Mouse (Mus musculus) small intestine, adult 2 months (tissue): ENCODE measurements around the gene Ppp1r13b.

ENCODE experiments used
- CTCF ChIP-seq: fragments of 200-500 bp; IDR thresholded peaks from 2 replicates; pipeline ENCODE4 v1.5.1; 2012; ENCODE audit warnings: low read depth, mild to moderate bottlenecking, control low read depth, inconsistent platforms, low read length, moderate library complexity, mixed read lengths; ENCODE audit not compliant: insufficient replicate concordance, insufficient read length; ENCODE audit errors: extremely low read depth
- POLR2A ChIP-seq: fragments of 200-500 bp; IDR thresholded peaks from 2 replicates; pipeline ENCODE4 v1.6.1; 2012; ENCODE audit warnings: low read depth, mild to moderate bottlenecking, control low read depth, inconsistent platforms, low read length, moderate library complexity

DNA sequence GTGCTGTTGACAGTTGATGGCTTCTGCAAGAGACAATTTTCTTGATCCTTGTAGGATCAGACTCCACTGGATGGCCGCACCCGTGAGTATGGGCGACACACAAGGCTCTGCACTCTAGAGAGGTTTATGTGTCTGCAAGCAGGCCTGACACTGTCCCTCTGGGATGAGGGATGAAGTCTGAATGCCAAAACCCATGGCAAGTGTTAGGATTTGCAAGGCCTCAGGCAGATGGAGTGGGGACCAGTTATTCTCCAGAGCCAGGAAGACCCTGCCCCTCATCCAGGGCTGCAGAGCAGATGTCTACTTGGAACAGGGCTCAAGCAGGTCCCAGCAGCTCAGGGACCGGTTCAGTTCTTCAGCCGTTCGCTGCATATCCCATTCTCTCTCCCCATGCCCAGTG lies 7.9 kb upstream of the Ppp1r13b start:
- no peak for TF ChIP-seq CTCF
- no peak for TF ChIP-seq POLR2A
